Mouse (Mus musculus) testis, adult 2 months (tissue): Measurements from ENCODE around the gene Gpr3.

Experiments used
- CTCF ChIP-seq: fragments of 200-500 bp; IDR thresholded peaks from 2 replicates; pipeline ENCODE4 v1.5.1; 2012; ENCODE audit warnings: low read depth, mild to moderate bottlenecking, inconsistent platforms, low read length, moderate library complexity; ENCODE audit not compliant: control insufficient read depth, insufficient read depth, insufficient replicate concordance
- POLR2A ChIP-seq: fragments of 200-500 bp; IDR thresholded peaks from 2 replicates; pipeline ENCODE4 v1.6.1; 2012; ENCODE audit warnings: low read depth, mild to moderate bottlenecking, inconsistent platforms, low read length, moderate library complexity; ENCODE audit not compliant: control insufficient read depth

GRCm38 (mm10) chr4:133182439-133183033 is 29.8 kb downstream of the Gpr3 start:
- TF ChIP-seq POLR2A (no peak), CTCF (no peak)
